Mouse (Mus musculus): Measurements from ENCODE around the gene Ccser2. TPM values are rescaled to one million over a fixed set of nuclear protein-coding genes. Genes with fewer than 3 reads are reported as not detected.
A peak's percentile ranks its signal among the peaks of the same experiment; 100 is the strongest.

Ccser2 gene
- total RNA-seq, 1 experiment from 2014 or later = 31.4 TPM

GRCm38 (mm10) chr14:36870257-36870656 lies 98.3 kb downstream of the Ccser2 start:
- no peak for DNase-seq

- DNase-seq = no peak
These were observed 99.7 kb downstream of the Ccser2 start for GRCm38 (mm10) chr14:36868769-36869362.

GRCm38 (mm10) chr14:36866966-36867700 lies 101.4 kb downstream of the Ccser2 start:
- DNase-seq = peak; percentile 71

- DNase-seq = peak; percentile 91
These were observed 104.6 kb downstream of the Ccser2 start for GRCm38 (mm10) chr14:36863877-36864489.

- DNase-seq = peak; percentile 68
These were observed 106.2 kb downstream of the Ccser2 start for GRCm38 (mm10) chr14:36862387-36862786.

- no peak for DNase-seq
These were observed 109.6 kb downstream of the Ccser2 start for GRCm38 (mm10) chr14:36858932-36859331.

- DNase-seq = peak; percentile 20
These were observed 115.6 kb downstream of the Ccser2 start for GRCm38 (mm10) chr14:36852972-36853371.

GRCm38 (mm10) chr14:36848860-36849259 lies 119.7 kb downstream of the Ccser2 start:
- no peak for DNase-seq

Other genes starting within 250 kb of the Ccser2 start
- not detected in 2 replicates for gene Rgr, start 80.2 kb upstream of the Ccser2 start, total RNA-seq (2021)
- gene Lrit1, start 86.1 kb upstream of the Ccser2 start, total RNA-seq (2021) = 0.11 TPM in 1 of 2 replicates, not detected in the other
- gene Lrit2, start 99.2 kb upstream of the Ccser2 start, total RNA-seq (2021) = not detected in 2 replicates
- 0.11 and 0.19 TPM in 2 replicates for gene Cdhr1, start 129.6 kb upstream of the Ccser2 start, total RNA-seq (2021)
- gene 2610528A11Rik, start 145.2 kb upstream of the Ccser2 start, total RNA-seq (2021) = 0.70 and 2.0 TPM in 2 replicates
- 803 and 808 TPM in 2 replicates for gene Ghitm, start 166.5 kb upstream of the Ccser2 start, total RNA-seq (2021)

All from adrenal gland, postnatal 14 days (tissue).